Mouse (Mus musculus) megakaryocyte, adult 5-6 weeks (primary cell): ENCODE data around the gene Pdk2. TPM values are rescaled to one million over a fixed set of nuclear protein-coding genes. Genes with fewer than 3 reads are reported as not detected.

Experiments
- ATAC-seq: 2 replicates; pipeline ENCODE4 v1.8.0; 2016; ENCODE audit warnings: mild to moderate bottlenecking, inconsistent platforms; ENCODE audit not compliant: poor library complexity, severe bottlenecking
- total RNA-seq, 2 experiments: library from RNA; stranded (forward) in 1 of 2; stranded (reverse) in 1 of 2; fragments of 153-499, 151-499 nt in 1 of 2; fragments of 221-1000, 200-1000 nt in 1 of 2; gene quantifications; 2 replicates each; pipeline versions ENCODE4 v1.2.3 to v1.2.4; 2015 to 2017

The Pdk2 gene
- total RNA-seq, 2 experiments from 2014 or later = 0.73 to 6.3 TPM

DNA sequence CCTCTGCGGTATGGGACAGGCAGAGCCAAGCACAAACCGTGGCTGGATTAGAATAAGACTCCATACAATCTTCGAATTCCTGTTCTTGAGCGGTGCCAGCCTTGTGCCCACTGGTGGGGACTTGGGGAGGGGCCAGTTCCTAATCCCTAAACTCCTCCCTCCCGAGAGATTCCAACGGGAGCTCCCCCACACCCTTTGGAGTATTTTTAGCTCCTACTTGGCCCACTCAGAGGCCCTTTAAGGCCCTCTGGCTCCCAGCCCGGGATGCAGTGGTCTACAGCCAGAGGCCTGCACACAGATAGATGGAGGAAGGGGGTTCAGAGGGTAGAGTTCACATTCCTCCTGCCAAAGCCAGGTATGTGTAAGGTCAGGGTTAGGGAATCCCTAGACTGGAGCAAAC is 30.1 kb upstream of the Pdk2 start:
- ATAC-seq = no peak

- no peak for ATAC-seq
These were observed 29.3 kb upstream of the Pdk2 start for GRCm38 (mm10) chr11:95070140-95071107.

- ATAC-seq = no peak
These were observed 28.2 kb upstream of the Pdk2 start for GRCm38 (mm10) chr11:95069226-95069957.

GRCm38 (mm10) chr11:95056768-95057501 is 15.8 kb upstream of the Pdk2 start:
- no peak for ATAC-seq

- ATAC-seq = no peak
These were observed 11.9 kb upstream of the Pdk2 start for GRCm38 (mm10) chr11:95053062-95053461.

DNA sequence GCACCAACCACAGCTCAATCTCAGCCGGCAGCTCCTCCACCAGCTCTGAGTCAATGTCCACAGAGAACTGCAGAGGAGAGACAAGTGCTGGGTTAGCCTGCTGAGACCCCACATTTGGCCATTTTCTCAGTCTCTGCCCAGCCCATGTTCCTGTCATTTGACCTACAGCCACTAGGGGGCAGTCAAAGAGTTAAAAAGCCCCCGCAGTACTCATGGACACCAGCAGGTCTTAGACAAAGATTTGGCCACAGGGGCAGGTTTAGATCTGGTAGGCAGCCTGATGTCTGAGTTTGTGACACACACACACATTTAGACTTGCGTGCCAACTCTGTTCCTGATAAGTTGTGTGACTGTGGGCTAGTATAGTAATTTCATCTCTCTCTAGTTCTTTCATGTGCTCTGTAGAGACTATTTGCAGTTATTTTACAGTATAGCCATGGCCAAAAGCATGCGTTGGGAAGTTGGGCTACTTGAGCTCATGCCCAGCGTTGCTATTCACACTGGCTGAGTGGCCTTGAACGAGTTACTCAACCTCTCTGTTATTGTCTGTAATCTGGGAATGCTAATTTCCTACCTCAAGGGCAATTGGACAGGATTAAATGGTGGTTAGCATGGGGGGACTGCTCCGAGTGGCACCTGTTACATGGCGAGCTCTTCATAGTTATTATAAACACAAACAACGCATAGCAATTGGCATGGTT is 6.0 kb upstream of the Pdk2 start:
- ATAC-seq = peak; percentile 84

- no peak for ATAC-seq
These were observed 3.2 kb upstream of the Pdk2 start for GRCm38 (mm10) chr11:95044185-95044870.

GRCm38 (mm10) chr11:95043608-95044007 is 2.5 kb upstream of the Pdk2 start:
- no peak for ATAC-seq

GRCm38 (mm10) chr11:95043060-95043459 is 1.9 kb upstream of the Pdk2 start:
- ATAC-seq = no peak

DNA sequence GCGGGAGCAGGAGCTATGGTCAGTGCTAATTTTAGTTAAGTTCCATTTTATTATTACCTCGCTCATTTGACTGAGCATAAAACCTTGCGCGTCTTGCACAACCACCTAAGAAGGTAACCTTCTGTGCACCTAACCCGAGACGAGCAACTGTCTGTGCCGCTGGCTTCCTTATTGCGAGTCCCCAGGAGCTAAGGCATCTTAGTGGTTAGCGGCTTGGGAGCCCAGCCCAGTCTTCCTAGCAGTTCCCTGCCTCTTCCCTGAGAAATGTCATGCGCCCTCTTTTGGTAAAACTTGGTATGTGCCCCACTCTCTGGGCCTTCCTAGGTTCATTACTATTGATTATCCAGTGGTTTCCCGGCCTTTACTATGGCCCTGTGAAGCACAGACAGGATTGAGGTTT is 942 bp upstream of the Pdk2 start:
- peak; percentile 48 for ATAC-seq

GRCm38 (mm10) chr11:95040491-95041138 is 539 bp downstream of the Pdk2 start:
- peak; percentile 4; the same call in 1 of the 2 replicates for ATAC-seq

DNA sequence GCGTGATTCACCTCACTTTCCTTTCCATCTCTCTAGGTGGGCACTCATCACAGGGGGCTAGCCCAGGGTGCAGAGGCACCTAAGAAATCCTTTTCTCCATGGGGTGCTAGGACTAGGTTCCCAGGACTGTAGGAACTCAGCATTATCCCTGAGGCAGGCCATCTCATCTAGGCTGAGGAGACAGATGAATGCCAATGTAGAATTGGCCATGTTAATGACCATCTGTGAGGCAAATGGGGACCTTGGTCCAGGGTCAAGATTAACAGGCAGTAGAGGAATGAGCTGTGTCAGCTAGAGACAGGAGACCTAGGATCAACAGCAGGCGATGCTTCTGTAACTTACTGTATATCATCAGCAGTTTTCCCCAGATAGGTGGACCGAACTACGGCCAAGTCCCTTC is 1.4 kb downstream of the Pdk2 start:
- ATAC-seq = no peak

- no peak for ATAC-seq
These were observed 2.1 kb downstream of the Pdk2 start for GRCm38 (mm10) chr11:95038818-95039655.

DNA sequence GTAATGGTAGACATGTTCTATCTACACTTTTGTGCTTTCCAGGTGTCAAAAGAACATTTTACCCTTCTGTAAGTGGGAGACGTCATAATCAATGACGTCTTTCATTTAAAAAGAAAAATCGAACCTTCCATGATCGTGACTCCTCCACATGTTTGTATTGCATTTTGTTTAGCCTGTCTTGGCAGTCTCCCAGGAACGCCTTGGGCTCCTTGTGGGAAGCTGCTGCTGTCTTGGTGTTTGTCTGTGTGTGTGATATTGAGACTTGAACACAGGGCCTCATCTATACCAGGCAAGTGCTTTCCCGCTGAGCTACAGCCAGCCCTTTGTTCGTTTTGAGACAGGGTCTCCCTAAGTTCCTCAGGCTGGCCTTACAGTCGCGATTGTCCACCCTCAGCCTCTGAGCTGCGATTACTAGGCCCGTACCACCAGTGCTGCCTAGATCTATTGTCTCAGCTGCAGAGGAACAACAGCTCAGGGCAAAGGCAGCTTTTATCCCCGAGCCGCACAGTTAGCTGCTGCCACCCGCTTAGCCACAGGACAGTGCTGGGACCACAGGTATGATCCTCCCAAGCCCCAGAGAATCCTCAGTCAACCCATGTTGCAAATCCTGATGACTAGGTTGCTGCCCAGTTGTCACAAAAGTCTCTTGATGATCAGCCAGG is 2.9 kb downstream of the Pdk2 start:
- ATAC-seq = no peak

- ATAC-seq = no peak
These were observed 3.8 kb downstream of the Pdk2 start for GRCm38 (mm10) chr11:95037306-95037705.

- ATAC-seq = no peak
These were observed 4.6 kb downstream of the Pdk2 start for GRCm38 (mm10) chr11:95036521-95036920.

GRCm38 (mm10) chr11:95034902-95035301 is 6.3 kb downstream of the Pdk2 start:
- no peak for ATAC-seq

DNA sequence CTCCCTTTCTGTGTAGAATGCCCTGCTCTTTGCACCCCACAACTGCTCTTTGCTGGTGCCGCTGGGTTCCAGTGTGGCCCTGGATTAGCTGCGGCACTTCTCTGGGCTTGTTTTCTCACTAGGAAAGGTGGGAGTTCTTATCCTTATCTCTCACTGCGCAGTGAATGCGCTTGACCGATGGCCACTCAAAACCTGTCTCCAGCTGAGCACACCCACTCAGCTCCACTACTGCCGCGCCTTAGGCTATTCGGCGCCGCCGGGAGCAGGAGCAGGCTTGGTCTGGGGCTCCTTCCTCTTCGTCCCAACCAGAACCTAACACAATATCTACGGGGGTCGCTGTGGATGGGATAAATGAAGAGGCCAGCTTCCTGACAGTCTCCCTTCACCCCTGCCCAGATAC is 7.5 kb downstream of the Pdk2 start:
- ATAC-seq = no peak
